Mouse (Mus musculus): Measurements from ENCODE around the gene Eya2. TPM values are rescaled to one million over a fixed set of nuclear protein-coding genes. Genes with fewer than 3 reads are reported as not detected.

Eya2 gene
- polyA plus RNA-seq, 1 experiment from 2014 or later = 5.8 TPM

GRCm38 (mm10) chr2:165665176-165665575, 70.3 kb downstream of the Eya2 start:
- no peak overlapping the region for H3K9ac ChIP-seq (ENCODE audit: low read length)
- 47% methylated on average over 5 of the region's 5 CpGs for WGBS
- H3K4me1 ChIP-seq (ENCODE audit: control insufficient read depth, insufficient read depth, low read length) = no peaks in the 10 kb centered on the region
- no peaks in the 10 kb centered on the region for H3K36me3 ChIP-seq (ENCODE audit: control insufficient read depth, insufficient read depth)
- no peak overlapping the region for H3K4me3 ChIP-seq (ENCODE audit: low read length)
- no peaks in the 10 kb centered on the region for H3K27me3 ChIP-seq (ENCODE audit: control insufficient read depth, insufficient read depth, low read length)
- no peaks in the 10 kb centered on the region for H3K9me3 ChIP-seq (replicated peaks; ENCODE audit: control insufficient read depth, low read length)
- no peak overlapping the region for H3K27ac ChIP-seq (ENCODE audit: low read length)
- H3K4me2 ChIP-seq (ENCODE audit: low read depth, low read length) = no peak overlapping the region
- no peak for ATAC-seq (replicated peaks; ENCODE audit: extremely low read depth, insufficient read depth, low FRiP score)

- H3K36me3 ChIP-seq (ENCODE audit: control insufficient read depth, insufficient read depth) = no peaks in the 10 kb centered on the region
- WGBS = 77% methylated on average over 2 of the region's 2 CpGs
- H3K4me2 ChIP-seq (ENCODE audit: low read depth, low read length) = no peak overlapping the region
Observed at GRCm38 (mm10) chr2:165667096-165667495, 72.3 kb downstream of the Eya2 start.

GRCm38 (mm10) chr2:165682719-165683118, 87.9 kb downstream of the Eya2 start:
- H3K27ac ChIP-seq (ENCODE audit: low read length) = no peak overlapping the region
- H3K9ac ChIP-seq (ENCODE audit: low read length) = no peak overlapping the region
- 39% methylated on average over 6 of the region's 6 CpGs for WGBS
- no peaks in the 10 kb centered on the region for H3K4me1 ChIP-seq (ENCODE audit: control insufficient read depth, insufficient read depth, low read length)
- no peak for ATAC-seq (replicated peaks; ENCODE audit: extremely low read depth, insufficient read depth, low FRiP score)
- H3K36me3 ChIP-seq (ENCODE audit: control insufficient read depth, insufficient read depth) = no peaks in the 10 kb centered on the region
- H3K27me3 ChIP-seq (ENCODE audit: control insufficient read depth, insufficient read depth, low read length) = no peaks in the 10 kb centered on the region
- no peaks in the 10 kb centered on the region for H3K9me3 ChIP-seq (replicated peaks; ENCODE audit: control insufficient read depth, low read length)
- no peak overlapping the region for H3K4me2 ChIP-seq (ENCODE audit: low read depth, low read length)
- no peak overlapping the region for H3K4me3 ChIP-seq (ENCODE audit: low read length)

More at GRCm38 (mm10) chr2:165667096-165667495, 72.3 kb downstream of the Eya2 start:
- Histone ChIP-seq H3K27ac (ENCODE audit: low read length) (no peak overlapping the region), H3K27me3 (ENCODE audit: control insufficient read depth, insufficient read depth, low read length) (no peaks in the 10 kb centered on the region), H3K9me3 (replicated peaks; ENCODE audit: control insufficient read depth, low read length) (0 out of 2 replicates have a peak, but pooled peaks cover under 1% of the 10 kb centered on the region), H3K9ac (ENCODE audit: low read length) (no peak overlapping the region), H3K4me3 (ENCODE audit: low read length) (no peak overlapping the region), H3K4me1 (ENCODE audit: control insufficient read depth, insufficient read depth, low read length) (no peaks in the 10 kb centered on the region)
- ATAC-seq (replicated peaks; ENCODE audit: extremely low read depth, insufficient read depth, low FRiP score) = no peak

GRCm38 (mm10) chr2:165687516-165687915, 92.7 kb downstream of the Eya2 start:
- Histone ChIP-seq H3K27ac (ENCODE audit: low read length) (no peak overlapping the region), H3K36me3 (ENCODE audit: control insufficient read depth, insufficient read depth) (no peaks in the 10 kb centered on the region), H3K4me3 (ENCODE audit: low read length) (no peak overlapping the region), H3K4me1 (ENCODE audit: control insufficient read depth, insufficient read depth, low read length) (no peaks in the 10 kb centered on the region), H3K27me3 (ENCODE audit: control insufficient read depth, insufficient read depth, low read length) (no peaks in the 10 kb centered on the region; the same call in 1 of the 2 replicates), H3K9ac (ENCODE audit: low read length) (no peak overlapping the region), H3K4me2 (ENCODE audit: low read depth, low read length) (no peak overlapping the region), H3K9me3 (replicated peaks; ENCODE audit: control insufficient read depth, low read length) (no peaks in the 10 kb centered on the region)
- no peak for ATAC-seq (replicated peaks; ENCODE audit: extremely low read depth, insufficient read depth, low FRiP score)
- 30% methylated on average over 8 of the region's 8 CpGs for WGBS

- H3K9me3 ChIP-seq (replicated peaks; ENCODE audit: control insufficient read depth, low read length) = no peaks in the 10 kb centered on the region
- no peaks in the 10 kb centered on the region for H3K4me1 ChIP-seq (ENCODE audit: control insufficient read depth, insufficient read depth, low read length)
- H3K27ac ChIP-seq (ENCODE audit: low read length) = no peak overlapping the region
- WGBS = 84% methylated on average over 4 of the region's 4 CpGs
- H3K9ac ChIP-seq (ENCODE audit: low read length) = no peak overlapping the region
- no peaks in the 10 kb centered on the region; the same call in 1 of the 2 replicates for H3K27me3 ChIP-seq (ENCODE audit: control insufficient read depth, insufficient read depth, low read length)
- ATAC-seq (replicated peaks; ENCODE audit: extremely low read depth, insufficient read depth, low FRiP score) = no peak
- H3K4me3 ChIP-seq (ENCODE audit: low read length) = no peak overlapping the region
- no peaks in the 10 kb centered on the region for H3K36me3 ChIP-seq (ENCODE audit: control insufficient read depth, insufficient read depth)
- no peak overlapping the region for H3K4me2 ChIP-seq (ENCODE audit: low read depth, low read length)
Observed at GRCm38 (mm10) chr2:165688896-165689295, 94.1 kb downstream of the Eya2 start.

- no peak for ATAC-seq (replicated peaks; ENCODE audit: extremely low read depth, insufficient read depth, low FRiP score)
- Histone ChIP-seq H3K9me3 (replicated peaks; ENCODE audit: control insufficient read depth, low read length) (no peaks in the 10 kb centered on the region), H3K27ac (ENCODE audit: low read length) (no peak overlapping the region), H3K9ac (ENCODE audit: low read length) (no peak overlapping the region), H3K4me2 (ENCODE audit: low read depth, low read length) (no peak overlapping the region), H3K27me3 (ENCODE audit: control insufficient read depth, insufficient read depth, low read length) (no peaks in the 10 kb centered on the region; the same call in 1 of the 2 replicates), H3K4me3 (ENCODE audit: low read length) (no peak overlapping the region), H3K4me1 (ENCODE audit: control insufficient read depth, insufficient read depth, low read length) (no peaks in the 10 kb centered on the region), H3K36me3 (ENCODE audit: control insufficient read depth, insufficient read depth) (no peaks in the 10 kb centered on the region)
- WGBS = 72% methylated on average over 3 of the region's 3 CpGs
Observed at GRCm38 (mm10) chr2:165691016-165691415, 96.2 kb downstream of the Eya2 start.

GRCm38 (mm10) chr2:165692944-165693660, 98.3 kb downstream of the Eya2 start:
- Histone ChIP-seq H3K4me1 (ENCODE audit: control insufficient read depth, insufficient read depth, low read length) (no peaks in the 10 kb centered on the region), H3K9me3 (replicated peaks; ENCODE audit: control insufficient read depth, low read length) (no peaks in the 10 kb centered on the region), H3K4me2 (ENCODE audit: low read depth, low read length) (no peak overlapping the region), H3K27ac (ENCODE audit: low read length) (no peak overlapping the region), H3K36me3 (ENCODE audit: control insufficient read depth, insufficient read depth) (no peaks in the 10 kb centered on the region), H3K9ac (ENCODE audit: low read length) (no peak overlapping the region), H3K4me3 (ENCODE audit: low read length) (no peak overlapping the region), H3K27me3 (ENCODE audit: control insufficient read depth, insufficient read depth, low read length) (no peaks in the 10 kb centered on the region; the same call in 1 of the 2 replicates)
- no peak for ATAC-seq (replicated peaks; ENCODE audit: extremely low read depth, insufficient read depth, low FRiP score)
- WGBS = 43% methylated on average over 4 of the region's 4 CpGs

- Histone ChIP-seq H3K27ac (ENCODE audit: low read length) (no peak overlapping the region), H3K9me3 (replicated peaks; ENCODE audit: control insufficient read depth, low read length) (no peaks in the 10 kb centered on the region), H3K36me3 (ENCODE audit: control insufficient read depth, insufficient read depth) (no peaks in the 10 kb centered on the region), H3K9ac (ENCODE audit: low read length) (no peak overlapping the region), H3K4me1 (ENCODE audit: control insufficient read depth, insufficient read depth, low read length) (no peaks in the 10 kb centered on the region), H3K27me3 (ENCODE audit: control insufficient read depth, insufficient read depth, low read length) (no peaks in the 10 kb centered on the region; the same call in 1 of the 2 replicates), H3K4me3 (ENCODE audit: low read length) (no peak overlapping the region), H3K4me2 (ENCODE audit: low read depth, low read length) (no peak overlapping the region)
- whole genome bisulfite sequencing = 90% methylated on average over 6 of the region's 6 CpGs
- ATAC-seq (replicated peaks; ENCODE audit: extremely low read depth, insufficient read depth, low FRiP score) = no peak
Observed at GRCm38 (mm10) chr2:165694767-165695166, 99.9 kb downstream of the Eya2 start.

- Histone ChIP-seq H3K4me2 (ENCODE audit: low read depth, low read length) (no peak overlapping the region), H3K9ac (ENCODE audit: low read length) (no peak overlapping the region), H3K36me3 (ENCODE audit: control insufficient read depth, insufficient read depth) (no peaks in the 10 kb centered on the region), H3K4me3 (ENCODE audit: low read length) (no peak overlapping the region), H3K27me3 (ENCODE audit: control insufficient read depth, insufficient read depth, low read length) (no peaks in the 10 kb centered on the region; the same call in 1 of the 2 replicates), H3K27ac (ENCODE audit: low read length) (no peak overlapping the region), H3K9me3 (replicated peaks; ENCODE audit: control insufficient read depth, low read length) (no peaks in the 10 kb centered on the region), H3K4me1 (ENCODE audit: control insufficient read depth, insufficient read depth, low read length) (no peaks in the 10 kb centered on the region)
- ATAC-seq (replicated peaks; ENCODE audit: extremely low read depth, insufficient read depth, low FRiP score) = no peak
- 68% methylated on average over 19 of the region's 19 CpGs for WGBS
Observed at GRCm38 (mm10) chr2:165700252-165700908, 105.5 kb downstream of the Eya2 start.

Measured in heart, embryonic 16.5 days (tissue).